Mouse (Mus musculus): ENCODE data around the gene Taok1.

Taok1 gene

DNA sequence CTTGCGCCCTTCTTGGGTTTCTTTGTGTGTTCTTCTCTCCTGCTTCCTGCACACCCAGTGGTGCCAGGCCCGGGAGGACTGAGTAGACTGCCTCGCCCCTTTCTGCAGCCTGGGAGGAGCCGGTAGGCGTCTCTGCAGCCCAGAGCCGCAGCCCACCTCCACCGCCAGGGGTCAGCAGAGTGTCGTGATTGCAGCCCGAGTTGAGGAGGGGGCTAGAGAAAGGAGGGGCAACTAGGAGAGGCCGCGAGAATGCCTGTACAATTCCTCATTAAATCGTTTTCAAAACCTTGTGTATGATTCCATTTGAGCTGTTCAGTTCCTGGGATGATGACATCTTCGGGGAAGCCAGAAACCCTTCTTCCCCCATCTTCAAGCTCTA is 116.5 kb downstream of the Taok1 start:
- peak; percentile 94 for DNase-seq

DNA sequence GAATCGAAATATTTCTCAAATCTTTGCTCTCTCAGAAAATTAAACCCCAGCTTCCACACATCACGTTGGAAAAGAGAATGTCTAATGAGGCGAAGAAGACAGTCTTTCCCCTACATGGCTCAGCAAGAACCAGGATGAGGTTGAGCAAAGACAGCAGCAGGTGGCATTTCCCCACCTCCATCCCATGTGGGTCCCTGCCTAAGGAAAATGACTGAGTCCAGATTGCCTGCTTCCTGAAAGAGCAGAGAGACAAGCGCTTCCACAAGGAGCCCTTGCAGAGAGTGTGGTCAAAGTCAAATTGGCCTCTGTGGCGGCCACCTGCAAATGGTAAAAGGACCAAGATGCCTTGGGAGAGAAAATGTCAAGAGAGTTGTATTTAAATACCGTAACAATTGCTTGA is 117.2 kb downstream of the Taok1 start:
- no peak for DNase-seq

GRCm38 (mm10) chr11:77489591-77490235 is 117.9 kb downstream of the Taok1 start, which contains the start of gene Ankrd13b:
Gene Ankrd13b (minus strand): TSS chr11:77489678.
- DNase-seq, result peak; percentile 80

GRCm38 (mm10) chr11:77488771-77489581 is 118.6 kb downstream of the Taok1 start:
- DNase-seq, result peak; percentile 15

GRCm38 (mm10) chr11:77486798-77487197 is 120.8 kb downstream of the Taok1 start:
- no peak for DNase-seq

- DNase-seq, result no peak
These were observed 122.4 kb downstream of the Taok1 start for GRCm38 (mm10) chr11:77485229-77485628.

DNA sequence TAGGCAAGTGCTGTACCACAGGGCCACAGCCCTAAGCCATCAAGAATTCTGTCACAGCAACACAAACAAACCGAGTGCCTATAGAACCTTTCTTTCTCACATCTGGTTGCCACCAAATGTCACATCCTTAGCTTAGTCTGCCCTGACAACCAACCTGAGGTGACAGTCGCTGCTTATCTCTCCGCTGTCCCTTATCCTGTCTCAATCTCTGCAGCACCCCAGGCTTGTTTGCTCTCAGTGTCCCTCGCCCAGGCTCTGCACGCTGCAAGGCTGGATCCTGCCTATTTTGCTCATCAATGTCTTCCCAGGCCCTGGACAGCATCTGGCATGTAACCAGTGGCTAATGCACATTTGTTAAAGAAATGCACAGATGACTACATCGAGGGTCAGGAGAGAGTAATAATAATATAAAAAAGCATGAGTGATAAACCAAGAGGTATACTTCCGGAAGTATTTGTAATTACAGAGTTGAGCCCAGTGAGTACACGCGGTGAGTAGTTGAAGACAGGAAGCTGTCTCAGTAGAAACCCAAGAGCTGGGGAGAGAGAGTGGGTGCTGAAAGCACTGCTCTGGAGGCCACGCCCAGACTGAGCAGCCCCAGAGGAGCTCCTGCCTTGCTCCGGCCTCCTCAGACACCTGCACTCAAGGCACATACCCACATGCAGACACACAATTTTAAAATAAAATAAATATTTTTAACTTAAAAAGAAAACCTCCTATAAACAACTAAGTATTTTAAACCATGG is 123.9 kb downstream of the Taok1 start:
- DNase-seq, result peak; percentile 32

- no peak for DNase-seq
These were observed 124.6 kb downstream of the Taok1 start for GRCm38 (mm10) chr11:77483043-77483442.
